Comparison of ENCODE assay signal across 8 mouse cellular contexts in the genomic region with DNA sequence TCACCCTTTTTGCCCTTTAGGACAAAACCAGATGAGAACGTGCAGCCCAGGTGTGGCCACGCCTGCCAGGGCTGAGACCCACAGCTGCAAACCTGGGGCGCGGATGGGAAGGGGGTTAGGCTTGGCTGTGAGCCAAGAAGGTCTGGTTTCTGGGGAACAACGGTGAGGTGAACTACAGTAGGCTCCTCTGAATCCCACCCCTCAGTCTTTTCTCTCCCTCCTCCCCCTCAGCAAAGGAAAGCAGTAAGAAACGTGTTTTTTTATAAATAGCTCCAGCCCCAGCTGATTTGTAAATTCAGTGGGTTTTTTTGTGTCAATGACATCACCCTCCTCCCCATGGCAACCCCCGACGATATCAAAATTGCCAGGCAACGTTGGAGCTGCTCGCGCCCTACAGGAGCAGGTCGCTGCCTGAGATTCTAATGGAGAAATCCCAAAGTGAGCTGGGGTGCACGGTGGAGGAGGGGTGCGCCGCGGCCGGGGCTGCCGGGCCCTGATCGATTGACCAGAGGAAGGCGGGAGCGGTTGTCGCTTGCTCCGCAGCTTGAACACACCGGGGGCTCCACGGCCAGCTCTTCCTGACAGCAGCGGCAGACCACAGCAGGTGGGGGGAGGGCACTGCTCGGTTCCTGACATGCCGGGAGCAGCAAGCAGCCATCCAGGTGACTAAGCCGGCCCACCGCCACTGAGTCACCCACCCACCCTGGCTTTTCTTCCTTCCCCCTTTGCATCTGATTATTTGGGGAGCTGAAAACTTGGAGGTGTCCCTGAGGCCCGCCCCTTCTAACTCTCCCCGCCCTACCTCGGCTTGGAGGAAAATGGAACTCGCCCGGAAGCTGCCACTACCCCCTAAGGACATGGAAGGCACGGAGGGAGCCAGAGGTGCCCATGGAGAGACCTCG. TPM values are rescaled to one million over a fixed set of nuclear protein-coding genes. Genes with fewer than 3 reads are reported as not detected.
DNase-seq lines count a peak whose midpoint lies in the region; ATAC-seq and TF ChIP-seq lines count a peak whose summit lies in the region.

TSS of gene Pak6 (plus strand) at position 402 of the 902 bp plus-strand sequence.

- peak within 1 kb of the TSS; percentile 55 to 56 for H3K4me3 ChIP-seq in liver, embryonic 14.5 days (ENCODE audit: insufficient read depth in 1 of 2, low read depth in 2 of 2, low read length in 2 of 2)
- H3K4me3 ChIP-seq in small intestine, adult 2 months (ENCODE audit: low read depth, low read length) = peak within 1 kb of the TSS; percentile 50

- peaks cover 49 to 60% of the 10 kb centered on the region in 2 experiments for H3K4me1 ChIP-seq in liver, embryonic 14.5 days (replicated peaks; ENCODE audit: control insufficient read depth in 2 of 2, insufficient read depth in 2 of 2, low read length in 1 of 2)
- H3K4me1 ChIP-seq in small intestine, adult 2 months (ENCODE audit: control insufficient read depth, insufficient read depth, insufficient read length, low read length) = peaks cover 41% of the 10 kb centered on the region

- TF ChIP-seq POLR2A in small intestine, adult 2 months (IDR thresholded peaks at IDR 0.05; ENCODE audit: low read depth, low read length) = no peak

- 1% methylated on average over 37 of the region's 37 CpGs for WGBS in liver, embryonic 14.5 days (ENCODE audit: insufficient replicate concordance)
- WGBS in small intestine, adult 2 months = 4% methylated on average over 37 of the region's 37 CpGs

- H3K9me3 ChIP-seq in liver, embryonic 14.5 days (ENCODE audit: control insufficient read depth, low read length) = no peaks in the 10 kb centered on the region

- no peak for TF ChIP-seq CTCF in liver, embryonic 14.5 days (IDR thresholded peaks at IDR 0.05; ENCODE audit: low read depth)
- TF ChIP-seq CTCF in small intestine, adult 2 months (IDR thresholded peaks at IDR 0.05; ENCODE audit: extremely low read depth, insufficient read length, insufficient replicate concordance, low read depth, low read length) = no peak

- peak within 1 kb of the TSS; percentile 91 for H3K4me2 ChIP-seq in liver, embryonic 14.5 days (ENCODE audit: low read depth)

- no peaks in the 10 kb centered on the region for H3K27me3 ChIP-seq in liver, embryonic 14.5 days (ENCODE audit: control insufficient read depth, insufficient read depth, low read length)
- no peaks in the 10 kb centered on the region for H3K27me3 ChIP-seq in small intestine, adult 2 months (ENCODE audit: control insufficient read depth, insufficient read depth, low read length)

- peak; percentile 45 for DNase-seq in ovary, adult 18-20 months (ENCODE audit: low spot score)
- DNase-seq in ovary, postnatal 14 days (ENCODE audit: low spot score) = no peak
- peak; percentile 85 for DNase-seq in brain, adult 2 months (ENCODE audit: low read depth, low spot score)
- peak; percentile 65 to 81 for DNase-seq in frontal cortex, adult 2 months (ENCODE audit: extremely low spot score in 1 of 2, low spot score in 1 of 2)
- peak; percentile 28 for DNase-seq in kidney, postnatal 14 days
- peak; percentile 36 to 67 (median 43) for DNase-seq in liver, embryonic 14.5 days (ENCODE audit: low read depth in 3 of 3, low spot score in 3 of 3)

- H3K36me3 ChIP-seq in liver, embryonic 14.5 days (replicated peaks; ENCODE audit: control insufficient read depth, insufficient read depth, low read depth) = no peaks in the 10 kb centered on the region
- H3K36me3 ChIP-seq in small intestine, adult 2 months (ENCODE audit: control insufficient read depth, insufficient read depth, low read length) = no peaks in the 10 kb centered on the region

- H3K27ac ChIP-seq in liver, embryonic 14.5 days = peak within 1 kb of the TSS; percentile 71
- H3K27ac ChIP-seq in small intestine, adult 2 months (ENCODE audit: insufficient read depth, low read depth, low read length) = peak within 1 kb of the TSS; percentile 1; the same call in 1 of the 2 replicates

- H3K9ac ChIP-seq in liver, embryonic 14.5 days (replicated peaks) = peak within 1 kb of the TSS; percentile 64

- no peak for ATAC-seq in liver, embryonic 14.5 days (ENCODE audit: insufficient read depth)
- no peak for ATAC-seq in activated CD4-positive, CD25-positive, alpha-beta regulatory T cell, adult 4 months

- no peak for TF ChIP-seq EP300 in liver, embryonic 14.5 days (IDR thresholded peaks at IDR 0.05; ENCODE audit: low read depth)

RNA-seq across cellular contexts. Expression of gene Pak6, which starts in this region (rescaled TPM):
- 58.0 and 60.0 TPM in 2 replicates for polyA plus RNA-seq in frontal cortex, adult 2 months (2012; rRNA removed)
- 0.48 and 0.60 TPM in 2 replicates for polyA plus RNA-seq in liver, embryonic 14.5 days (2012; rRNA removed)
- 0.17 and 0.68 TPM in 2 replicates for polyA plus RNA-seq in liver, embryonic 14.5 days (2014; fragmentation: Nextera tagmentation; extraction: Ambion mirVana)
- polyA plus RNA-seq in small intestine, adult 2 months (2012; rRNA removed) = 1.8 and 2.0 TPM in 2 replicates
- not detected for polyA plus RNA-seq in activated CD4-positive, CD25-positive, alpha-beta regulatory T cell, adult 4 months (2017; shearing (Covaris generic))

Comparison
In these comparisons a context has a peak if more than half of its experiments do, and no peak if none do; other contexts are left out.
1. RNA of gene Pak6 (polyA plus RNA-seq): 58.0 to 60.0 TPM in frontal cortex, adult 2 months; 1.8 to 2.0 TPM in small intestine, adult 2 months, 0.17 to 0.68 TPM in liver, embryonic 14.5 days and not detected in activated CD4-positive, CD25-positive, alpha-beta regulatory T cell, adult 4 months; every median in the first group is over 10 times any median in the second.
2. Peak in DNase-seq, H3K4me3 ChIP-seq, H3K27ac ChIP-seq, H3K9ac ChIP-seq and H3K4me2 ChIP-seq in liver, embryonic 14.5 days; RNA of the gene not detected or under 1 TPM.